Mouse (Mus musculus) hindbrain, embryonic 15.5 days (tissue): ENCODE results near the gene Jade2. TPM values are rescaled to one million over a fixed set of nuclear protein-coding genes. Genes with fewer than 3 reads are reported as not detected.

Experiments used
- ATAC-seq: fragments of 200-750 bp; cut with Nextera tagmentation; 2 replicates; pipeline ENCODE4 v1.8.0; 2017; ENCODE audit warnings: low read depth, moderate number of reproducible peaks, moderate TSS enrichment; ENCODE audit not compliant: low FRiP score
- H3K27ac ChIP-seq: fragments of 300-500 bp; sonication (generic); replicated peaks from 2 replicates; pipeline ENCODE4 v1.5.1; 2015; ENCODE audit warnings: mild to moderate bottlenecking, inconsistent platforms
- H3K27me3 ChIP-seq: fragments of 300-500 bp; sonication (generic); 2 replicates; pipeline ENCODE4 v1.6.1; 2015; ENCODE audit warnings: control low read depth, inconsistent platforms
- H3K36me3 ChIP-seq: fragments of 300-500 bp; sonication (generic); 2 replicates; pipeline ENCODE4 v1.6.1; 2015; ENCODE audit warnings: control low read depth, inconsistent platforms
- H3K4me1 ChIP-seq: fragments of 300-500 bp; sonication (generic); replicated peaks from 2 replicates; pipeline ENCODE4 v1.6.1; 2015; ENCODE audit warnings: control low read depth, inconsistent platforms
- H3K4me2 ChIP-seq: fragments of 300-500 bp; sonication (generic); 2 replicates; pipeline ENCODE4 v1.6.1; 2015; ENCODE audit warnings: moderate library complexity, mild to moderate bottlenecking, inconsistent platforms
- H3K4me3 ChIP-seq: fragments of 300-500 bp; sonication (generic); 2 replicates; pipeline ENCODE4 v1.5.1; 2015; ENCODE audit warnings: mild to moderate bottlenecking, inconsistent platforms
- H3K9ac ChIP-seq: fragments of 300-500 bp; sonication (generic); 2 replicates; pipeline ENCODE4 v1.6.1; 2015; ENCODE audit warnings: inconsistent platforms
- H3K9me3 ChIP-seq: fragments of 300-500 bp; sonication (generic); 2 replicates; pipeline ENCODE4 v1.6.1; 2016; ENCODE audit warnings: control low read depth, inconsistent platforms
- WGBS: fragments of 180-500 bp; shearing (Covaris S2); methylation state at CpG from one replicate; pipeline ENCODE4 v1.1.7; 2015; 5-methylcytosine and 5-hydroxymethylcytosine counted together
- polyA plus RNA-seq: library from polyadenylated mRNA; unstranded; fragments of >200 nt; fragmentation: Nextera tagmentation; extraction: Ambion mirVana; gene quantifications from 2 replicates; pipeline ENCODE4 v1.2.1, GENCODE M21; 2015

Jade2 gene
- 0.69 and 0.71 TPM in 2 replicates for polyA plus RNA-seq

GRCm38 (mm10) chr11:51857081-51857671, at the start of gene Jade2:
Jade2 (minus strand) TSS chr11:51857653.
- WGBS: under 1% methylated on average over 44 of the region's 47 CpGs
- Histone ChIP-seq H3K4me2 (peak within 1 kb of the TSS; percentile 100), H3K27ac (peak within 1 kb of the TSS; percentile 79), H3K27me3 (0 out of 2 replicates have a peak, but pooled peaks cover 3% of the 10 kb centered on the region), H3K9ac (peak within 1 kb of the TSS; percentile 62), H3K9me3 (no peaks in the 10 kb centered on the region), H3K4me3 (peak within 1 kb of the TSS; percentile 75), H3K4me1 (peaks cover 33% of the 10 kb centered on the region), H3K36me3 (no peaks in the 10 kb centered on the region)
- no peak for ATAC-seq

- 93% methylated on average over 3 of the region's 3 CpGs for WGBS
- no peaks in the 10 kb centered on the region for H3K27me3 ChIP-seq
- H3K36me3 ChIP-seq: no peaks in the 10 kb centered on the region
- H3K9ac ChIP-seq: no peak overlapping the region
- ATAC-seq: no peak
- H3K27ac ChIP-seq: no peak overlapping the region
- H3K9me3 ChIP-seq: no peaks in the 10 kb centered on the region
- H3K4me1 ChIP-seq: no peaks in the 10 kb centered on the region
- H3K4me3 ChIP-seq: no peak overlapping the region
- H3K4me2 ChIP-seq: no peak overlapping the region
Observed at GRCm38 (mm10) chr11:51904224-51904623, 46.8 kb upstream of the Jade2 start.

GRCm38 (mm10) chr11:51899691-51900090, 42.2 kb upstream of the Jade2 start:
- H3K4me1 ChIP-seq: no peaks in the 10 kb centered on the region

GRCm38 (mm10) chr11:51898326-51899080, 41.0 kb upstream of the Jade2 start:
- 69% methylated on average over 21 of the region's 21 CpGs for WGBS
- Histone ChIP-seq H3K4me2 (no peak overlapping the region), H3K9me3 (no peaks in the 10 kb centered on the region), H3K27me3 (no peaks in the 10 kb centered on the region), H3K4me1 (no peaks in the 10 kb centered on the region), H3K9ac (no peak overlapping the region), H3K36me3 (no peaks in the 10 kb centered on the region), H3K27ac (no peak overlapping the region), H3K4me3 (no peak overlapping the region)
- no peak for ATAC-seq

More at GRCm38 (mm10) chr11:51899691-51900090, 42.2 kb upstream of the Jade2 start:
- 93% methylated on average over 10 of the region's 10 CpGs for WGBS
- Histone ChIP-seq H3K9me3 (no peaks in the 10 kb centered on the region), H3K4me3 (no peak overlapping the region), H3K4me2 (no peak overlapping the region), H3K9ac (no peak overlapping the region), H3K27ac (no peak overlapping the region), H3K27me3 (no peaks in the 10 kb centered on the region), H3K36me3 (no peaks in the 10 kb centered on the region)
- no peak for ATAC-seq

- H3K27me3 ChIP-seq: no peaks in the 10 kb centered on the region
- H3K27ac ChIP-seq: no peak overlapping the region
- H3K36me3 ChIP-seq: no peaks in the 10 kb centered on the region
- ATAC-seq: no peak
- no peak overlapping the region for H3K4me3 ChIP-seq
- 80% methylated on average over 11 of the region's 11 CpGs for WGBS
- no peaks in the 10 kb centered on the region for H3K9me3 ChIP-seq
- no peak overlapping the region for H3K4me2 ChIP-seq
- no peak overlapping the region for H3K9ac ChIP-seq
- no peaks in the 10 kb centered on the region for H3K4me1 ChIP-seq
Observed at GRCm38 (mm10) chr11:51897311-51897710, 39.9 kb upstream of the Jade2 start.

GRCm38 (mm10) chr11:51896012-51896411, 38.6 kb upstream of the Jade2 start:
- Histone ChIP-seq H3K36me3 (no peaks in the 10 kb centered on the region), H3K9ac (no peak overlapping the region), H3K27me3 (no peaks in the 10 kb centered on the region), H3K4me1 (no peaks in the 10 kb centered on the region), H3K9me3 (no peaks in the 10 kb centered on the region), H3K4me2 (no peak overlapping the region), H3K27ac (no peak overlapping the region), H3K4me3 (no peak overlapping the region)
- WGBS: 38% methylated on average over 4 of the region's 4 CpGs
- ATAC-seq: no peak

- no peak overlapping the region for H3K4me2 ChIP-seq
- H3K36me3 ChIP-seq: no peaks in the 10 kb centered on the region
- no peaks in the 10 kb centered on the region for H3K27me3 ChIP-seq
- no peak overlapping the region for H3K9ac ChIP-seq
- H3K4me1 ChIP-seq: no peaks in the 10 kb centered on the region
- no peak for ATAC-seq
- H3K4me3 ChIP-seq: no peak overlapping the region
- no peaks in the 10 kb centered on the region for H3K9me3 ChIP-seq
- WGBS: 88% methylated on average over 6 of the region's 6 CpGs
- H3K27ac ChIP-seq: no peak overlapping the region
Observed at GRCm38 (mm10) chr11:51885681-51886080, 28.2 kb upstream of the Jade2 start.

- no peaks in the 10 kb centered on the region for H3K4me1 ChIP-seq
- H3K27me3 ChIP-seq: no peaks in the 10 kb centered on the region
- no peak overlapping the region for H3K4me3 ChIP-seq
- no peaks in the 10 kb centered on the region for H3K36me3 ChIP-seq
- H3K27ac ChIP-seq: no peak overlapping the region
- 47% methylated on average over 1 of the region's 1 CpGs for WGBS
- no peak for ATAC-seq
- no peak overlapping the region for H3K4me2 ChIP-seq
- no peak overlapping the region for H3K9ac ChIP-seq
- no peaks in the 10 kb centered on the region for H3K9me3 ChIP-seq
Observed at GRCm38 (mm10) chr11:51884092-51884491, 26.6 kb upstream of the Jade2 start.

GRCm38 (mm10) chr11:51883670-51884069, 26.2 kb upstream of the Jade2 start:
- no peak overlapping the region for H3K9ac ChIP-seq
- H3K36me3 ChIP-seq: no peaks in the 10 kb centered on the region
- no peaks in the 10 kb centered on the region for H3K27me3 ChIP-seq
- H3K4me1 ChIP-seq: no peaks in the 10 kb centered on the region
- H3K27ac ChIP-seq: no peak overlapping the region
- no peak for ATAC-seq
- WGBS: 46% methylated on average over 5 of the region's 5 CpGs
- H3K4me3 ChIP-seq: no peak overlapping the region
- no peaks in the 10 kb centered on the region for H3K9me3 ChIP-seq
- no peak overlapping the region for H3K4me2 ChIP-seq

GRCm38 (mm10) chr11:51881776-51882175, 24.3 kb upstream of the Jade2 start:
- Histone ChIP-seq H3K4me3 (no peak overlapping the region), H3K9me3 (no peaks in the 10 kb centered on the region), H3K4me2 (no peak overlapping the region), H3K9ac (no peak overlapping the region), H3K4me1 (no peaks in the 10 kb centered on the region), H3K36me3 (no peaks in the 10 kb centered on the region), H3K27me3 (no peaks in the 10 kb centered on the region), H3K27ac (no peak overlapping the region)
- WGBS: 84% methylated on average over 7 of the region's 7 CpGs
- ATAC-seq: no peak

- H3K9ac ChIP-seq: no peak overlapping the region
- no peak overlapping the region for H3K4me2 ChIP-seq
- H3K4me3 ChIP-seq: no peak overlapping the region
- H3K36me3 ChIP-seq: no peaks in the 10 kb centered on the region
- H3K27ac ChIP-seq: no peak overlapping the region
- no peaks in the 10 kb centered on the region for H3K27me3 ChIP-seq
- ATAC-seq: no peak
- H3K4me1 ChIP-seq: no peaks in the 10 kb centered on the region
- no peaks in the 10 kb centered on the region for H3K9me3 ChIP-seq
- 95% methylated on average over 15 of the region's 15 CpGs for WGBS
Observed at GRCm38 (mm10) chr11:51881041-51881730, 23.7 kb upstream of the Jade2 start.

- Histone ChIP-seq H3K4me1 (no peaks in the 10 kb centered on the region), H3K36me3 (no peaks in the 10 kb centered on the region), H3K27me3 (no peaks in the 10 kb centered on the region), H3K9me3 (no peaks in the 10 kb centered on the region), H3K4me2 (no peak overlapping the region), H3K9ac (no peak overlapping the region), H3K27ac (no peak overlapping the region), H3K4me3 (no peak overlapping the region)
- WGBS: 83% methylated on average over 4 of the region's 4 CpGs
- no peak for ATAC-seq
Observed at GRCm38 (mm10) chr11:51876943-51877344, 19.5 kb upstream of the Jade2 start.
